Mouse (Mus musculus): ENCODE data around the gene Ifna1. TPM values are rescaled to one million over a fixed set of nuclear protein-coding genes. Genes with fewer than 3 reads are reported as not detected.

Ifna1 gene
- polyA plus RNA-seq, 1 experiment from 2014 or later = not detected

- H3K9ac ChIP-seq = no peak overlapping the region
- H3K27ac ChIP-seq = no peak overlapping the region
- H3K36me3 ChIP-seq (replicated peaks) = no peaks in the 10 kb centered on the region
- H3K9me3 ChIP-seq = no peaks in the 10 kb centered on the region
- no peak overlapping the region for H3K4me3 ChIP-seq (replicated peaks)
- H3K27me3 ChIP-seq = no peaks in the 10 kb centered on the region
- WGBS = 47% methylated on average over 2 of the region's 2 CpGs
- H3K4me1 ChIP-seq = no peaks in the 10 kb centered on the region
- no peak overlapping the region for H3K4me2 ChIP-seq
- no peak for ATAC-seq (ENCODE audit: low FRiP score)
Measured at GRCm38 (mm10) chr4:88845334-88845733, 4.6 kb upstream of the Ifna1 start.

GRCm38 (mm10) chr4:88851026-88851763 lies 1.3 kb downstream of the Ifna1 start:
- Histone ChIP-seq H3K4me1 (peaks cover 8% of the 10 kb centered on the region), H3K4me2 (no peak overlapping the region), H3K4me3 (replicated peaks) (no peak overlapping the region), H3K9me3 (no peaks in the 10 kb centered on the region), H3K36me3 (replicated peaks) (no peaks in the 10 kb centered on the region), H3K9ac (no peak overlapping the region), H3K27ac (peak overlapping the region; percentile 61; the same call in 1 of the 2 replicates), H3K27me3 (no peaks in the 10 kb centered on the region)
- peak; percentile 89; the same call in 1 of the 2 replicates for ATAC-seq (ENCODE audit: low FRiP score)
- 14% methylated on average over 4 of the region's 4 CpGs for WGBS

- H3K4me2 ChIP-seq = no peak overlapping the region
- H3K27me3 ChIP-seq = peaks cover 9% of the 10 kb centered on the region; the same call in 1 of the 2 replicates
- no peak for ATAC-seq (ENCODE audit: low FRiP score)
- H3K36me3 ChIP-seq (replicated peaks) = no peaks in the 10 kb centered on the region
- no peak overlapping the region for H3K9ac ChIP-seq
- no peaks in the 10 kb centered on the region for H3K9me3 ChIP-seq
- no peak overlapping the region for H3K4me3 ChIP-seq (replicated peaks)
- no peak overlapping the region for H3K27ac ChIP-seq
- peaks cover 6% of the 10 kb centered on the region for H3K4me1 ChIP-seq
Measured at GRCm38 (mm10) chr4:88859214-88859613, 9.3 kb downstream of the Ifna1 start.

GRCm38 (mm10) chr4:88863309-88863708 lies 13.4 kb downstream of the Ifna1 start:
- Histone ChIP-seq H3K36me3 (replicated peaks) (no peaks in the 10 kb centered on the region), H3K4me2 (no peak overlapping the region), H3K27ac (no peak overlapping the region), H3K4me3 (replicated peaks) (no peak overlapping the region), H3K9me3 (no peaks in the 10 kb centered on the region), H3K4me1 (peaks cover 13% of the 10 kb centered on the region), H3K27me3 (peaks cover 24% of the 10 kb centered on the region), H3K9ac (no peak overlapping the region)
- no peak for ATAC-seq (ENCODE audit: low FRiP score)
- 2% methylated on average over 7 of the region's 7 CpGs for WGBS

- H3K4me3 ChIP-seq (replicated peaks) = no peak overlapping the region
- 73% methylated on average over 9 of the region's 9 CpGs for WGBS
- H3K27ac ChIP-seq = no peak overlapping the region
- no peak overlapping the region for H3K4me2 ChIP-seq
- no peaks in the 10 kb centered on the region for H3K9me3 ChIP-seq
- no peak overlapping the region for H3K9ac ChIP-seq
- H3K4me1 ChIP-seq = peaks cover 16% of the 10 kb centered on the region
- peaks cover 29% of the 10 kb centered on the region for H3K27me3 ChIP-seq
- no peaks in the 10 kb centered on the region for H3K36me3 ChIP-seq (replicated peaks)
- ATAC-seq (ENCODE audit: low FRiP score) = no peak
Measured at GRCm38 (mm10) chr4:88864599-88864998, 14.7 kb downstream of the Ifna1 start.

- Histone ChIP-seq H3K27me3 (peaks cover 29% of the 10 kb centered on the region), H3K4me3 (replicated peaks) (no peak overlapping the region), H3K4me2 (no peak overlapping the region), H3K9ac (no peak overlapping the region), H3K9me3 (no peaks in the 10 kb centered on the region), H3K36me3 (replicated peaks) (no peaks in the 10 kb centered on the region), H3K27ac (no peak overlapping the region), H3K4me1 (peaks cover 16% of the 10 kb centered on the region)
- no peak for ATAC-seq (ENCODE audit: low FRiP score)
- WGBS = 57% methylated on average over 6 of the region's 6 CpGs
Measured at GRCm38 (mm10) chr4:88865011-88865569, 15.2 kb downstream of the Ifna1 start.

GRCm38 (mm10) chr4:88867366-88867925 lies 17.6 kb downstream of the Ifna1 start:
- under 1% methylated on average over 8 of the region's 8 CpGs for WGBS

GRCm38 (mm10) chr4:88867926-88868911 lies 18.3 kb downstream of the Ifna1 start:
- peak overlapping the region; percentile 87 for H3K4me2 ChIP-seq
- 0 out of 2 replicates have a peak overlapping the region, but pooled peaks have one; percentile 6 for H3K27ac ChIP-seq
- no peaks in the 10 kb centered on the region for H3K9me3 ChIP-seq
- peak overlapping the region; percentile 61 for H3K9ac ChIP-seq
- peaks cover 24% of the 10 kb centered on the region for H3K27me3 ChIP-seq
- ATAC-seq (ENCODE audit: low FRiP score) = peak; percentile 76
- peak overlapping the region; percentile 52 for H3K4me3 ChIP-seq (replicated peaks)
- H3K4me1 ChIP-seq = peaks cover 12% of the 10 kb centered on the region
- 8% methylated on average over 31 of the region's 31 CpGs for WGBS
- no peaks in the 10 kb centered on the region for H3K36me3 ChIP-seq (replicated peaks)

More at GRCm38 (mm10) chr4:88867366-88867925, 17.6 kb downstream of the Ifna1 start:
- ATAC-seq (ENCODE audit: low FRiP score) = peak; percentile 79
- H3K4me1 ChIP-seq = peaks cover 16% of the 10 kb centered on the region
- peaks cover 31% of the 10 kb centered on the region for H3K27me3 ChIP-seq
- H3K9ac ChIP-seq = peak overlapping the region; percentile 61
- peak overlapping the region; percentile 52 for H3K4me3 ChIP-seq (replicated peaks)
- H3K4me2 ChIP-seq = peak overlapping the region; percentile 87
- H3K9me3 ChIP-seq = no peaks in the 10 kb centered on the region
- H3K27ac ChIP-seq = 0 out of 2 replicates have a peak overlapping the region, but pooled peaks have one; percentile 6
- H3K36me3 ChIP-seq (replicated peaks) = no peaks in the 10 kb centered on the region

GRCm38 (mm10) chr4:88872691-88873090 lies 22.8 kb downstream of the Ifna1 start:
- H3K4me3 ChIP-seq (replicated peaks) = no peak overlapping the region
- no peak overlapping the region for H3K9ac ChIP-seq
- 2% methylated on average over 2 of the region's 2 CpGs for WGBS
- peak; percentile 31; the same call in 1 of the 2 replicates for ATAC-seq (ENCODE audit: low FRiP score)
- peaks cover 7% of the 10 kb centered on the region for H3K27me3 ChIP-seq
- H3K27ac ChIP-seq = no peak overlapping the region
- no peaks in the 10 kb centered on the region for H3K36me3 ChIP-seq (replicated peaks)
- no peak overlapping the region for H3K4me2 ChIP-seq
- no peaks in the 10 kb centered on the region for H3K9me3 ChIP-seq
- H3K4me1 ChIP-seq = peaks cover 7% of the 10 kb centered on the region

GRCm38 (mm10) chr4:88875435-88876095 lies 25.7 kb downstream of the Ifna1 start:
- H3K36me3 ChIP-seq (replicated peaks) = no peaks in the 10 kb centered on the region
- no peak overlapping the region for H3K9ac ChIP-seq
- no peaks in the 10 kb centered on the region for H3K4me1 ChIP-seq
- H3K27me3 ChIP-seq = peaks cover 6% of the 10 kb centered on the region; the same call in 1 of the 2 replicates
- ATAC-seq (ENCODE audit: low FRiP score) = no peak
- H3K27ac ChIP-seq = no peak overlapping the region
- H3K4me3 ChIP-seq (replicated peaks) = no peak overlapping the region
- H3K4me2 ChIP-seq = no peak overlapping the region
- WGBS = 83% methylated on average over 4 of the region's 4 CpGs
- H3K9me3 ChIP-seq = no peaks in the 10 kb centered on the region

- ATAC-seq (ENCODE audit: low FRiP score) = no peak
- Histone ChIP-seq H3K36me3 (replicated peaks) (no peaks in the 10 kb centered on the region), H3K9ac (no peak overlapping the region), H3K27ac (no peak overlapping the region), H3K27me3 (peaks cover 5% of the 10 kb centered on the region; the same call in 1 of the 2 replicates), H3K4me3 (replicated peaks) (no peak overlapping the region), H3K9me3 (no peaks in the 10 kb centered on the region), H3K4me2 (no peak overlapping the region), H3K4me1 (no peaks in the 10 kb centered on the region)
- WGBS = 80% methylated on average over 4 of the region's 4 CpGs
Measured at GRCm38 (mm10) chr4:88876520-88876919, 26.6 kb downstream of the Ifna1 start.

Measured in forebrain, embryonic 12.5 days (tissue).